Mouse (Mus musculus) monocyte, adult 59 days (primary cell): ENCODE results near the gene Kctd14. TPM values are rescaled to one million over a fixed set of nuclear protein-coding genes. Genes with fewer than 3 reads are reported as not detected.

ENCODE experiments used
- total RNA-seq, 2 experiments: library from RNA; stranded (reverse); gene quantifications; one replicate each; pipeline ENCODE4 v1.2.4; 2023

Gene Kctd14
- total RNA-seq: 1 to 10 TPM in 1 of 2 experiments, under 1 TPM in 1; 0.71 to 1.1 TPM

GRCm38 (mm10) chr7:97451023-97451422, at the start of gene Kctd14:
Kctd14 (plus strand) TSS chr7:97451323.

DNA sequence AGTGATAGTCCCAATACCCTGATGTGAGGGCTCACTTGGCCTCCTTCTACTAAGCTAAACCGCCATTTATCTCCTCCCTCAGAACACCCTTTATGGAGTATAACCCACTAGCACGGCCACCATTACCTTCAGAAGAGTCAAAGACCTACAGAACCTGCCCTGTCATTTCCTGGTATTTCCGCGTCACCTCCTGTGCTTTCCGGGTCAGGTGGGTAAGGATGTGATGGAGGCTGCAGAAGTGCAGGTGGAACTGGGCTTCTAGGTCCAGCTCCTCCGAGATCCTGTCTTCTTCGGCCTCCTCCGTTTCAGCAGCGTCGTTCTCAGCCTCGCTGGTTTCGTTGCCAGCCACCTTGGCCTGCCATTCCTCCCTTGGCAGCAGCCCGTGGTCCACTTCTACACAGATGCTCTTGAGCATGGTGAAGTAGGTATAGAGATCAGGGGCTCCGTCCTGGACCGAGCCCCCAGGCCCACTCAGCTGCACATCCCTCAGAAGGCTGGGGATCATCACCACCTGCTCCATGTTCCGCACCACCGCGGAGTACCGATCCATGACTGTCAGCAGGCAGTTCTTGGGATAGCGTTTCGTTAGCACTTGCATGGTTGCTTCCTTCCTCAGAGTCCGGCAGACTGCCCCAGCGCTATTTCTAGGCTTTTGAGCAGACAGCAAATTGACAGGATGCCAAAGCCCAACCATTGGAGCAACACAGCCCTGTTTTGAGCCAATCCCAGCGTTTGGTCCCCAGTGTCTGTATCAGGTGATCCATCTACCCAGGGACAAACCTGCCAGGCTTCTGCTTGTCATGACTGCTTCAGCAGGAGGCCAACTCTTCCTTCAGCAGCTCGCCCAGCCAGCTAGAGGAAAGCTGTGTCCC, 34.0 kb upstream of the Kctd14 start, which contains the start of gene Thrsp:
TSS of gene Thrsp (minus strand) at position 825 of the 872 bp plus-strand sequence.

DNA sequence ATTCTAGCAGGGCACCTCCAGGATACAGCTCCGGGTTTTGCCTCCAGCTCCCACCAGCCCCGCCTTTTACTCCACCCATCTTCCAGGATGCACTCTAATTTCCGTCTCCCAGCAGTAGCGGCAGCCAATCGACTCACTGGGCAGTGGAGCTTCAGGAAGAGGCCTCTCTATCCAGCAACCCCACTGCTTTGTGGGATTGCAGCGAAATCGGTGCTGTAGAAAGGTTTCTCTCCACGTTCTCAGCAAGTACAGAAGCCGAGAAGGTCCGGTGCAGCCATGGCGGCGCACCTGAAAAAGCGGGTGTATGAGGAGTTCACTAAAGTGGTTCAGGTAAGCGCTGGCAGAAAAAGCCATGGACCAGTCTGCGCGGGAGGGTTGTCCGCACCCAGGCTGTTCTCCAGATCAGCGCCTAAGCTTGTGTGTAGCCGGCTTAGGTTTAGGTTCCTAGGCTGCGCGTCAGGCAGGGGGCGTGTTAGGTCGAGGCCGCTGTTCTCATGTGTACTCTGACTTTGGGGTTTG, 29.8 kb downstream of the Kctd14 start, which contains the start of gene Ints4:
TSS of gene Ints4 (plus strand) at position 136 of the 519 bp plus-strand sequence.

Other genes starting within 250 kb of the Kctd14 start
- 10 to 100 TPM; 11.2 to 12.9 TPM for gene Usp35, start 119.3 kb upstream of the Kctd14 start, total RNA-seq
- 1 to 10 TPM; 8.6 to 9.4 TPM for gene Kctd21, start 119.0 kb upstream of the Kctd14 start, total RNA-seq
- 10 to 100 TPM; 15.4 to 16.2 TPM for gene Alg8, start 79.7 kb upstream of the Kctd14 start, total RNA-seq
- gene Ndufc2, start 51.3 kb upstream of the Kctd14 start, total RNA-seq: 10 to 100 TPM; 78.0 to 85.3 TPM
- gene Thrsp, start 33.6 kb upstream of the Kctd14 start, total RNA-seq: not detected
- 10 to 100 TPM; 26.4 to 30.9 TPM for gene Ints4, start 29.6 kb downstream of the Kctd14 start, total RNA-seq
- gene Aamdc, start 128.2 kb downstream of the Kctd14 start, total RNA-seq: 1 to 10 TPM; 7.2 to 9.1 TPM
- 10 to 100 TPM; 50.4 to 58.4 TPM for gene Rsf1, start 128.6 kb downstream of the Kctd14 start, total RNA-seq
- gene Clns1a, start 245.3 kb downstream of the Kctd14 start, total RNA-seq: 10 to 100 TPM; 39.6 to 44.3 TPM